Mouse (Mus musculus): ENCODE data around the gene Dennd2d. TPM values are rescaled to one million over a fixed set of nuclear protein-coding genes. Genes with fewer than 3 reads are reported as not detected.

Dennd2d gene
- total RNA-seq, 2 experiments from 2014 or later = 0.14 to 0.20 TPM

DNA sequence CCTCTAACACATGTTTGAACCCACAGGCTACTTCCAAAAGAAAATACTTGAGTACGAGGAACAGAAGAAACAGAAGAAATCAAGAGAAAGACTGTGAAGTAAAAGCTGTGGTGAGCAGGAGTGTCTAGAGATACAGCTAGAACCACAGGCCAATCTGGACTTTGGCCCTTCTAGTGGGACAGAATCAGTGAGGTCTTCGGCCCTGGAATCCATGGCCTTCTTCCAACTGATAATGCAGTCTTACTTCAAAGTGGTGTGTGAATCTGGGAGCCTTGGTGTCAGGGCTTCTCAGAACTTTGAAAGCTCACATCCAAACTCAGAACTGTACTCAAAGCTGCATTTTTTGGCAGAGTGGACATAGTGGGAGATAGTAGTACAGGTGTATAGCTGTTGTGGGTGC, 18.3 kb downstream of the Dennd2d start:
- intact Hi-C loops (cut with DNase I) = no loop called here
- TF ChIP-seq CTCF (IDR thresholded peaks at IDR 0.05) = no peak
- Histone ChIP-seq H3K27ac (no peak overlapping the region), H3K4me3 (no peak overlapping the region)
- no peak for DNase-seq (ENCODE audit: extremely low spot score in 1 of 2, low spot score in 2 of 2)

DNA sequence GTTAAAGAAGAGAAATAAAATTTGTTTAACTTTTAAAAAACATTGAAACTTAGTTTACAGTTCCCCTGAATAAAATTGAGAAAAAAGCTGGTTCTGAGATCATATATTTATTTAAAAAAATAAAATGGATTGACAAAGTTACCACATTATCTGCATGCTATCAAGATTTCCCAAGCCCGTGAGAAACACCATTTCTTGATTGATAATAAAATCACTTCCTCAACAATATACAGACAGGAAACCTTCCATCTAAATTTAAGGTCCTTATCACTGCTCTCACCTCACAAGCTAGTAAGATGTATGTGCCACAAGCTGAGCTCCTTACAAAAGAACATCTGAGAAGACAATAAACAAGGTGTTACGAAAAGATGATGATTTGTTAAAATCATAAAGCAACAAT, 20.7 kb downstream of the Dennd2d start:
- no peak for DNase-seq (ENCODE audit: extremely low spot score in 1 of 2, low spot score in 2 of 2)
- H3K4me3 ChIP-seq = no peak overlapping the region
- intact Hi-C loops (cut with DNase I) = no loop called here
- TF ChIP-seq CTCF (IDR thresholded peaks at IDR 0.05) = no peak
- no peak overlapping the region for H3K27ac ChIP-seq

DNA sequence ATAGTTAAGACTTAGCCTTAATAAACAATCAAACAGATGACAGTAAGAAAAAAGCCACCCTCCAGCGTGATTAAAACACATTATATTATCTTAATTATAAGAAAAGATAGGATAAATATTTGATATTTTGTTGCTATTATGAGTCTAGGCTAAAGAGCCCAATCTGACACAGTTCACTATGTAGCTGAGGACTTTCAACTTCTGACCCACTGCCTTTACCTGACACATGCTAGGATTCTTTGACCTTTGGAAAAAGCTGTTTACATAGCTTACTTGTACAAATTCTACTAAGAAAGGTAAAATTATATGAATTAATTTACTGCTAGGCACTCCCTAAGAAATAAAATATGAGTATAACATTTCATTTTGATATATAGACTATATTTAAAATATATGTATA, 28.5 kb downstream of the Dennd2d start:
- no peak overlapping the region for H3K4me3 ChIP-seq
- TF ChIP-seq CTCF (IDR thresholded peaks at IDR 0.05) = no peak
- no peak for DNase-seq (ENCODE audit: extremely low spot score in 1 of 2, low spot score in 2 of 2)
- intact Hi-C loops (cut with DNase I) = no loop called here
- no peak overlapping the region for H3K27ac ChIP-seq

DNA sequence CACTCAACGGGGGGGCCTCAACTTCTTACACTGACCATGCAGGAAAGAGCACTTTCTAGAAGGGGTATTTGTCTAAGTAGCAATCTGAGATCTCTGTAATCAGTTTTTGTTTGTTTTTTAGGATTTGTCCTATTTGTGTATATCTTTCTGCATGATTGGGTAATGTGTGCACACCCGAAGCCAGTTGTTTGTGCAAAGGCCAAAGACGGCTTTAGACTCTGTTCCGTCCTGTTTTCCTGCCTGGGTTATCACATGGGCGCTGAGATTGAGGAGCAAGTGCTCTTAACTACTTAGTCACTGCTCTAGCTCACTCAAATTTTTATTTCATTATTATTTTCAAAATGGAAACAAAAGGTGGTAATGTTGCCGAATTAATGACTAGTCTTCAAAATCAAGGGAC, 32.8 kb downstream of the Dennd2d start:
- no peak overlapping the region for H3K27ac ChIP-seq
- DNase-seq (ENCODE audit: extremely low spot score in 1 of 2, low spot score in 2 of 2) = no peak
- TF ChIP-seq CTCF (IDR thresholded peaks at IDR 0.05) = no peak
- intact Hi-C loops (cut with DNase I) = no loop called here
- H3K4me3 ChIP-seq = no peak overlapping the region

DNA sequence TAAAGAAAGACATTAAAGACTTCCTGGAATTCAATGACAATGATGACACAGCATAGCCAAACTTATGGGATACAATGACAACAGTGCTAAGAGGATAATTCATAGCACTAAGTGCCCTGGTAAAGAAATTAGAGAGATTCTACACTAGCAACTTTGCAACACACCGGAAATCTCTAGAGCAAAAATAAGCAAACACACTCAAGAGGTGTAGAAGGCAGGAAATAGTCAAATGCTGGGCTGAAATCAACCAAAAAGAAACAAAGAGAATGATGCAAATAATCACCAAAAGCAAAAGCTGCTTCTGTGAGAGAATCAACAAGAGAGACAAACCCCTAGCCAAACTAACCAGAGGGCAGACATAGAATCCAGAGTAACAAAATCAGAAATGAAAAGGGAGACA, 40.5 kb downstream of the Dennd2d start:
- Histone ChIP-seq H3K27ac (no peak overlapping the region), H3K4me3 (no peak overlapping the region)
- no peak for TF ChIP-seq CTCF (IDR thresholded peaks at IDR 0.05)
- intact Hi-C loops (cut with DNase I) = no loop called here
- DNase-seq (ENCODE audit: extremely low spot score in 1 of 2, low spot score in 2 of 2) = no peak

DNA sequence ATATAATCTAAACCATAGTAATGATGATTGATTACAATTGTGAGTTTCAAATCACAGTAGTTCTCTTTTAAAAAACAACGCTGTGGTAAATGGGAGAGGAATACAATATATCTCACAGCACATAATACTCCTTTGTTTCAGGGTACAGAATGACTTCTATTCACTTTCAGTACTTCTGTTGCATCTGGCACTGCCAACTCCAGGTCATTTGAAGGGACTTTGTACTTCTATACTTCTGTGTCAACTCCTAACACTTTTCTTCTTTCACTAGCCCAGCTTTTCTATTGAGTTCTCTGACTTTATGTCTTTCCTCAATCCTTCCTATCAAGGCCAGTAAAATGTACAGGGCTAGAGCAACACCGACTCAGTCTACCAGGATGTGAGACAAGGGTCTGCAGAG, 44.2 kb downstream of the Dennd2d start:
- intact Hi-C loops (cut with DNase I) = no loop called here
- no peak overlapping the region for H3K27ac ChIP-seq
- H3K4me3 ChIP-seq = no peak overlapping the region
- no peak for DNase-seq (ENCODE audit: extremely low spot score in 1 of 2, low spot score in 2 of 2)
- TF ChIP-seq CTCF (IDR thresholded peaks at IDR 0.05) = no peak

DNA sequence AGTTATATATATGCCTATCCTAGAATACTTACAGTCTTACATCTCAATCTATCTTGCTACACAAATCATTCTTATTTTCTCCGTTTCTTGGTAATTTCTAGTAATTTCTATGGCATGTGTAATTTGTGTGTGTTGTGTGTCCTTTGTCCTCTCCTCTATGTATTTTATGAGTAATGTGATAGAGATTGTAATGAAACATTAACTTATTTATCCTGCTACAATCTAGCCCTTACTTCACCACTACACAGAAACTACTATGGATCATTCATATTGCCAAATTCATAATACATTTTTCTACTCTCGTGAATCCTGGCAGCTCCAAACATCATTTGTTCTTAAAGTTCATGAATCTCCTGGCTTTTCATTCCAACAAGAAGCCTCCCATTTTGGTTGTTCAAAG, 45.8 kb downstream of the Dennd2d start:
- intact Hi-C loops (cut with DNase I) = no loop called here
- H3K27ac ChIP-seq = no peak overlapping the region
- H3K4me3 ChIP-seq = no peak overlapping the region
- DNase-seq (ENCODE audit: extremely low spot score in 1 of 2, low spot score in 2 of 2) = no peak
- TF ChIP-seq CTCF (IDR thresholded peaks at IDR 0.05) = no peak

DNA sequence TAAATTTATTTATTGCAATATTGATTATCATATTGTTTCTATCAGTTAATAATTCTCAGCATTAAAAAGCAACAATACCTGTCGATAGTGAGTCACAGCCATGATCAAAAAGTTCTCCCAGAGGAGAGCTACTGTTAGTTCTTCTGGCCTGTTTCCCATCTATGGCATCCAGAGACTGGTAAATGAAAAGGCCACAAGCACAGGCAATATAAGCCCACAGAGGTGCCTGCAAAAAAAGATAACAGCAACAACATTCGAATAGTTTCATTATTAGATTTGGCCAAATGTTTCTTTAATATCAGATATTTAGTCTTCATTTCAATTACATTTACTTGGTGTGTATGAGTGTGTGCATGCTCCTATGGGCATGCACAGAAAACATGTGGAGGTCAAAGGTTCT, 51.1 kb downstream of the Dennd2d start:
- no peak for DNase-seq (ENCODE audit: extremely low spot score in 1 of 2, low spot score in 2 of 2)
- no peak for TF ChIP-seq CTCF (IDR thresholded peaks at IDR 0.05)
- Histone ChIP-seq H3K4me3 (no peak overlapping the region), H3K27ac (no peak overlapping the region)
- intact Hi-C loops (cut with DNase I) = no loop called here

DNA sequence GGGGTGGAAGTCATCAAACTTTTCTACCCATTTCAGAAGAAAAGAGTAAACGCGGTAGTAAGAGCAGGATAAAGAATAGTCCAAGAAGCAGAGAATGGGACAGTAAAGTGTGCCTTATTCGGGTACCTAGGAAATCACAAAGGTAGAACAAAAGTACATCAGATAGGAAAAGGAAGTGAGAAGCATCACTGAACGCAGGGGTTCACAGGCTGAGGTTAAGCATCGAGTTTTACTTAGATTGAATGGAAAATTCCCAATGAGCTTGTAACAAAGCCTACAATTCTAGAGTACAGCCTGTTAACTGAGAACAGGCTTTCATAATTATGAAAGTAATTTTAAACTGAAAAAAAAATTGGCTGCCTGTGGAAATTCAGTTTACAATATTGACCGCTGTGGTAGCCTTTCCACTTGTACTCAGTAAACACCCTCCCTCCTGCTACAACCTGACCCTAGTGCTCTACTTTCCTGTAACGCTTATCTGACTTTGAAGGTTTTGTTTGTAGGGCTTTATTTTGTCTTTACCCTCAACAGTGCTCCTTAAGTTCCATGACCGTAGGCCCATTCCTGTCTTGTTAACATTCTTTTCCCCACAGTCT, 62.6 kb downstream of the Dennd2d start:
- no peak overlapping the region for H3K4me3 ChIP-seq
- TF ChIP-seq CTCF (IDR thresholded peaks at IDR 0.05) = no peak
- intact Hi-C loops (cut with DNase I) = no loop called here
- no peak for DNase-seq (ENCODE audit: extremely low spot score in 1 of 2, low spot score in 2 of 2)
- H3K27ac ChIP-seq = no peak overlapping the region

DNA sequence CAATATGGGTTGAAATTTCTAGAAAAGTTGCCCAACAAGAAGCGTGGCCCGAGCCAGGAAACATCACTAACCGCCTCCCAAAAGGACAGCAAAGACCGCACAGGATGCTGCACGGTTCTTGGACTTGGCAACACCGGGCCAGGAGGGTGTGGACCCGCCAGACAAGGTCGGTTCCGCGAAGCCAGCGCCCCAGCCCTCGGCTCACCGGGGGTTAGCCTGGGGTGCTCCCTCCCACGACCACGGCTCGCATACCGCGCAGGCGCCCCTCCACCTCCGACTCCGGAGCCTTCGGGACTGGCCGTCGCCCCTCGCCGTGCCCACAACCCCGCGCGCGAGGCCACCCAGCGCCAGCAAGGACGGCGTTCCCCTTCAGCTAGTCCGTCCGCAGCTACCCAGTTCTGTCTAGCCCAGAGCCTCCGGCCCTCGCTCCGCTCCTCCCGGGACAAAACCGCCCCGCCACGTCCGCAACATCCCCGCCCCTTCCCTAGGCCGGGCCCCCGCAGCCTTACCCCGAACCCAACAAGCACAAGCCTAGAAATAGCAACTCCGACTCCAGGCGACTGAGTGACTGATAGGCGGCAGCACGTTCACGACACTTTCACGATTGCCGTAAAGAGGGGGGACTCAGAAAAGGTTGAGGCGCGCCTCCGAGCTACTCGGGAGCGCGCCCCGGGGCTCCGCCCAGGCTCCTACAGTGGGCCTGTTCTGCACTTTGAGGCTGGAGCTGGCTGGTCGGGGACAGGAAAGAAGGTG, 65.1 kb downstream of the Dennd2d start, which contains the start of the genes Dram2 and Cept1:
Gene Dram2, plus strand, starts transcription at position 628 of the 753 bp plus-strand sequence.
Gene Cept1, minus strand, starts transcription at position 632 of the 753 bp plus-strand sequence.
- peak within 1 kb of the TSS; percentile 97 for H3K4me3 ChIP-seq
- TF ChIP-seq CTCF (IDR thresholded peaks at IDR 0.05) = no peak
- intact Hi-C loops (cut with DNase I) = loop anchor here (1.0 kb wide), 1 partner anchor 174 kb away; no protein-coding TSS in a partner anchor
- H3K27ac ChIP-seq = peak within 1 kb of the TSS; percentile 97
- DNase-seq (ENCODE audit: extremely low spot score in 1 of 2, low spot score in 2 of 2) = peak; percentile 85 to 92

DNA sequence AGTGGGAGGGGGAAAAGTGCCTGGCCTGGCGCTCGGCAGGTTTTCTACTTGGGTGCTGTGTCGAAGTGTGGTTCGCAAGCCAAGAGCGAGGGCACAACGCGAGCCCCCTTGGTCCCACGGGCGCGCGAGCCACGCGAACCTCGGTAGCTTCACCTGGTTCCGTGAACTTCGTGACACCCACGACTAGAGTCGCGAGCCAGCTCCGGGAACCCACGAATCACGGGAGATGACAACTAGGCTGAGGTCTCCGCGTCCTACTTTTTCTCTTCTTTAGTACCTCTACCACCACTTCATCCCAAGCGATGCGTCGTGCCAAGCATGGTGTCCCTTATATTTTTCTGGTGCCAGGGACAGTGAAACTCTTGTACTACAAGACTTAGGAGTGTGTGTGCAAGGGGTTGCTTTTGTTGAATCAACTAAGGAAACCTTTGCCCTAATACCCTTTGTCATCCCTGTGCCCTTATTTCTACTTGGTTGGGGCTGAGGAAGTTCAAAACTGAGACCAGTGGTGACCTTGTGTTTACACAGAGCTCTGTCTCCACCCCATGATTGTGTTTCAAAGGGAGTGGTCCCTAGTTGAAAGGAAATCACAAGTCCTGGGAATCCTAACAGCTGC, 65.8 kb downstream of the Dennd2d start:
- H3K4me3 ChIP-seq = peak overlapping the region; percentile 97
- peak overlapping the region; percentile 97 for H3K27ac ChIP-seq
- no peak for TF ChIP-seq CTCF (IDR thresholded peaks at IDR 0.05)
- DNase-seq (ENCODE audit: extremely low spot score in 1 of 2, low spot score in 2 of 2) = no peak
- intact Hi-C loops (cut with DNase I) = loop anchor here (1.0 kb wide), 1 partner anchor 173 kb away; no protein-coding TSS in a partner anchor

DNA sequence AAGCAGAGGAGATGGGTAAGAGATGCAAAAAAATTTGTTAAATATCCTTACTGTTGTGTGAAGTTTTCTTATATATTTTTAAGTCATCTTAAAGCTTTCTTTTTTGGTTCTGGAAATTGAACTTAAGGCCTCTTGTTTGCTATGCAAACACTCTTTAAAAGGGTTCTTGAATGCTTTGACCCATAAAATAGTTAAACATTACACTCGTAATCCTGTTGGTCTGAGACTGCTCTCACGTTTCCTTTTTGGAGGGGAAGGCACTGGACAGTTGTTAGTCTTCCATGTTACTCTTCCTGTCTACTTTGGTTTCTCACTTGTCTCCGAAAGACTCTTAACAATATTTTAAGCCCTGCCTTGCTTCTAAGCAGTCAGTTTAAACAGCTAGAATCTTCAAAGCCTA, 66.8 kb downstream of the Dennd2d start:
- peak overlapping the region; percentile 97 for H3K4me3 ChIP-seq
- no peak for DNase-seq (ENCODE audit: extremely low spot score in 1 of 2, low spot score in 2 of 2)
- intact Hi-C loops (cut with DNase I) = no loop called here
- no peak for TF ChIP-seq CTCF (IDR thresholded peaks at IDR 0.05)
- no peak overlapping the region for H3K27ac ChIP-seq

Other genes starting within 250 kb of the Dennd2d start
- not detected for gene Chil6, start 76.2 kb upstream of the Dennd2d start, total RNA-seq (2021)
- gene Dram2, start 65.4 kb downstream of the Dennd2d start, total RNA-seq (2021) = 10 to 100 TPM; 28.4 to 33.3 TPM
- gene Cept1, start 65.4 kb downstream of the Dennd2d start, total RNA-seq (2021) = 10 to 100 TPM; 45.9 to 52.6 TPM
- gene Lrif1, start 202.6 kb downstream of the Dennd2d start, total RNA-seq (2021) = 10 to 100 TPM; 19.2 to 21.4 TPM

Data from left cerebral cortex, adult 2 months (tissue).